Mouse (Mus musculus): Measurements from ENCODE around the gene Dpp3.

- TF ChIP-seq CTCF (conservative IDR thresholded peaks at IDR 0.05; ENCODE audit: insufficient read depth, insufficient read length, low read depth, low read length) (no peak), POLR2A (IDR thresholded peaks at IDR 0.05; ENCODE audit: low read depth, low read length) (no peak)
Observed at GRCm38 (mm10) chr19:4863048-4863447, 65.0 kb downstream of the Dpp3 start.

Measured in kidney, adult 2 months (tissue).